Mouse (Mus musculus): ENCODE measurements around the gene Tfb1m. TPM values are rescaled to one million over a fixed set of nuclear protein-coding genes. Genes with fewer than 3 reads are reported as not detected.

The Tfb1m gene
- polyA plus RNA-seq, 1 experiment from 2014 or later = 8.5 TPM

DNA sequence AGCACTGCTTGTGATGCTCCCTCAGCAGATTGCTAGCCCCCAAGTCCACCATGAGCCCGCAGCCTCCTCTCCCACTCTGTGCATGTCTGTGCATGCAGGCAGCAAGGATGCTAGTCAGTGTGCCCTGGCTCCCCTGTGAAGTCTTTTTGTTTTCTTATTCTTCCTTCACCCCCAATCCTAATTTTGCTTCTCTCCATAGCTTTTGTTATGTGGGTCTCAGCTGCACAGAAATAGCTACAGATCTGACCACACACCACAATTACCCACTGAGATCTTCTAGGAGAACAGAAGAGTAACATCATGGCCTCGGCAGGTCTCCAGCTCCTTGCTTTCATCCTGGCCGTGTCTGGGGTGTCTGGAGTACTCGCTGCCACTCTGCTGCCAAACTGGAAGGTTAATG, 25.3 kb downstream of the Tfb1m start, which contains the start of gene Cldn20:
Gene Cldn20, plus strand, starts transcription at position 301 of the 400 bp plus-strand sequence.
- no peak within 1 kb of the TSS for H3K27ac ChIP-seq
- no peaks in the 10 kb centered on the region for H3K36me3 ChIP-seq (ENCODE audit: inconsistent target)
- no peaks in the 10 kb centered on the region for H3K79me2 ChIP-seq (ENCODE audit: inconsistent target)
- H3K4me3 ChIP-seq (ENCODE audit: inconsistent target) = no peak within 1 kb of the TSS
- 94% methylated on average over 4 of the region's 4 CpGs for WGBS (ENCODE audit: missing documents)

GRCm38 (mm10) chr17:3531641-3532040, 25.9 kb downstream of the Tfb1m start:
- Histone ChIP-seq H3K27ac (no peak overlapping the region), H3K36me3 (ENCODE audit: inconsistent target) (no peaks in the 10 kb centered on the region), H3K79me2 (ENCODE audit: inconsistent target) (no peaks in the 10 kb centered on the region), H3K4me3 (ENCODE audit: inconsistent target) (no peak overlapping the region)
- 88% methylated on average over 1 of the region's 1 CpGs for WGBS (ENCODE audit: missing documents)

- WGBS (ENCODE audit: missing documents) = 95% methylated on average over 7 of the region's 7 CpGs
- H3K4me3 ChIP-seq (ENCODE audit: inconsistent target) = no peak overlapping the region
- no peak overlapping the region for H3K27ac ChIP-seq
- no peaks in the 10 kb centered on the region for H3K79me2 ChIP-seq (ENCODE audit: inconsistent target)
- H3K36me3 ChIP-seq (ENCODE audit: inconsistent target) = no peaks in the 10 kb centered on the region
Observed at GRCm38 (mm10) chr17:3530549-3530948, 27.0 kb downstream of the Tfb1m start.

GRCm38 (mm10) chr17:3529523-3529922, 28.1 kb downstream of the Tfb1m start:
- H3K79me2 ChIP-seq (ENCODE audit: inconsistent target) = no peaks in the 10 kb centered on the region
- H3K4me3 ChIP-seq (ENCODE audit: inconsistent target) = no peak overlapping the region
- 90% methylated on average over 3 of the region's 3 CpGs for WGBS (ENCODE audit: missing documents)
- H3K27ac ChIP-seq = no peak overlapping the region
- no peaks in the 10 kb centered on the region for H3K36me3 ChIP-seq (ENCODE audit: inconsistent target)

DNA sequence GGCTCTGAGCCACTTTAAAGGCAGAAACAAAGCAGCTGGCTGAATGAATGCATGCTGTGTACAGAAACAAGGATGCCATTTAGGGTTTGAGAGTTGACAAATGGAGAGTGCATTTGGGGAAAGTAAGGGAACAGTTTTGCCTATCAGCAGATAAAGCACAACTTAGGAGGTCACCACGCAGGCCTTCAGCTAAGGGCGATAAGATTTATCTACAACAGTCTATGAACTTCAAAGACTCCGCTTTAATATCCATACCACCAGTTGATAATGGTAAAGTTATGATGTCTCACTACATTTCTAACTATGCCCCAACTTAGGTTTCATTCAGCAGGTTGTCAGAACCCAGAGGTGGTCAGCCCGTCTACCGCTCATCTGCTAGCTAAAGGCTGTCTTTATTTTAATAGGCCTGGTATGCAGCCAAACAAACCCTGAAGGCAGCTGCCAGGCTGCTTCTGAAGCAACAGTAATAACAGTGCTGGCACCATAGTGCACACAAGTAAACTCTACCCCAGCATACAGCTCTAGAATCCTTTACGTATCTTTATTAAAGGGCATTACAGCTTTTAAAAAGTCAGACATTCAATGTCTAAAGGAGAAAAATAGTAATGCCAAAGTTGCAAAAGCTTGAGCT, 29.6 kb downstream of the Tfb1m start:
- Histone ChIP-seq H3K79me2 (ENCODE audit: inconsistent target) (no peaks in the 10 kb centered on the region), H3K4me3 (ENCODE audit: inconsistent target) (no peak overlapping the region), H3K36me3 (ENCODE audit: inconsistent target) (no peaks in the 10 kb centered on the region), H3K27ac (no peak overlapping the region)
- 94% methylated on average over 6 of the region's 6 CpGs for WGBS (ENCODE audit: missing documents)

- H3K79me2 ChIP-seq (ENCODE audit: inconsistent target) = no peaks in the 10 kb centered on the region
- WGBS (ENCODE audit: missing documents) = 96% methylated on average over 5 of the region's 5 CpGs
- no peak overlapping the region for H3K27ac ChIP-seq
- no peaks in the 10 kb centered on the region for H3K36me3 ChIP-seq (ENCODE audit: inconsistent target)
- no peak overlapping the region for H3K4me3 ChIP-seq (ENCODE audit: inconsistent target)
Observed at GRCm38 (mm10) chr17:3520344-3520743, 37.2 kb downstream of the Tfb1m start.

DNA sequence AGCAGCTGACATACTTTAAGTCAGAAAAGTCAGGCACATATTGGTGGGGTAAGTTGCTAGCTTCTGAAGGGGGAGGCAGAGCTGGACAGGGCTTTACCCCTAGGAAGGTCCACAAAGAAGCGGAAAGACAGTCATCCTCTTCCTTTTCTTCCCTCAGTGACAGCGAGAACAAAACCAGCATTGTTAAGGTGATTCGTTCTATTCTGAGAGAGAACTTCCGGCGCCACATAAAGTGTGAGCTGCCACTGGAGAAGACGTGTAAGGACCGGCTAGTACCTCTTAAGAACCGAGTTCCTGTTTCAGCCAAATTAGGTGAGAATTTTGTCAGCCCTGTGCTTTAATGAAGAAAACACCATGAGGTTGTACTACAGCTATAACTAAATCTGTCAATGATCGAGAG, 41.2 kb downstream of the Tfb1m start:
- no peaks in the 10 kb centered on the region for H3K36me3 ChIP-seq (ENCODE audit: inconsistent target)
- H3K79me2 ChIP-seq (ENCODE audit: inconsistent target) = no peaks in the 10 kb centered on the region
- no peak overlapping the region for H3K4me3 ChIP-seq (ENCODE audit: inconsistent target)
- no peak overlapping the region for H3K27ac ChIP-seq
- WGBS (ENCODE audit: missing documents) = 82% methylated on average over 9 of the region's 9 CpGs

GRCm38 (mm10) chr17:3515851-3516250, 41.7 kb downstream of the Tfb1m start:
- WGBS (ENCODE audit: missing documents) = 89% methylated on average over 8 of the region's 8 CpGs
- Histone ChIP-seq H3K4me3 (ENCODE audit: inconsistent target) (no peak overlapping the region), H3K27ac (no peak overlapping the region), H3K79me2 (ENCODE audit: inconsistent target) (no peaks in the 10 kb centered on the region), H3K36me3 (ENCODE audit: inconsistent target) (no peaks in the 10 kb centered on the region)

GRCm38 (mm10) chr17:3514316-3514715, 43.3 kb downstream of the Tfb1m start:
- Histone ChIP-seq H3K4me3 (ENCODE audit: inconsistent target) (no peak overlapping the region), H3K79me2 (ENCODE audit: inconsistent target) (no peaks in the 10 kb centered on the region), H3K36me3 (ENCODE audit: inconsistent target) (no peaks in the 10 kb centered on the region), H3K27ac (no peak overlapping the region)
- WGBS (ENCODE audit: missing documents) = 94% methylated on average over 5 of the region's 5 CpGs

- Histone ChIP-seq H3K4me3 (ENCODE audit: inconsistent target) (no peak overlapping the region), H3K79me2 (ENCODE audit: inconsistent target) (no peaks in the 10 kb centered on the region), H3K27ac (no peak overlapping the region), H3K36me3 (ENCODE audit: inconsistent target) (no peaks in the 10 kb centered on the region)
- WGBS (ENCODE audit: missing documents) = 27% methylated on average over 1 of the region's 1 CpGs
Observed at GRCm38 (mm10) chr17:3509841-3510240, 47.7 kb downstream of the Tfb1m start.

- H3K4me3 ChIP-seq (ENCODE audit: inconsistent target) = no peak overlapping the region
- no peaks in the 10 kb centered on the region for H3K79me2 ChIP-seq (ENCODE audit: inconsistent target)
- no peak overlapping the region for H3K27ac ChIP-seq
- no peaks in the 10 kb centered on the region for H3K36me3 ChIP-seq (ENCODE audit: inconsistent target)
- 54% methylated on average over 8 of the region's 8 CpGs for WGBS (ENCODE audit: missing documents)
Observed at GRCm38 (mm10) chr17:3506508-3506907, 51.1 kb downstream of the Tfb1m start.

DNA sequence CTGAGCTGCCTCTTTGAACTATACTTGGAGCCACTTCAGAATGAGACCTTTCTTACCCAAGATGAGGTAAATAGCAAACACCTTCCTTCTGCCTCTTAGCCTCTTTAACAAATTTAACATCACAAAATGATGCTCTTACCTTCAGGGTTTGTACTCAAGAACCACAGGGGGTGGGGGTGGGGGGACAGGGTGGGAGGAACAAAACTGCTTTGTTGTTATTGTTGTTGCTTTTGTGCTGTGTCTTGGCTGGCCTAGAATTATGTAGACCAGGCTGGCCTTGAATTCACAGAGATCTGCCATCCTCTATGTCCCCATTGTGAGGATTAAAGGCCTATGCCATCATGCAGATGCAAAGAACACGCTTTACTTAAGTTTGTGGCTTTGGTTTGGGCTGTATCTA, 51.9 kb downstream of the Tfb1m start:
- H3K4me3 ChIP-seq (ENCODE audit: inconsistent target) = no peak overlapping the region
- 100% methylated on average over 1 of the region's 1 CpGs for WGBS (ENCODE audit: missing documents)
- no peak overlapping the region for H3K27ac ChIP-seq
- H3K36me3 ChIP-seq (ENCODE audit: inconsistent target) = no peaks in the 10 kb centered on the region
- no peaks in the 10 kb centered on the region for H3K79me2 ChIP-seq (ENCODE audit: inconsistent target)

DNA sequence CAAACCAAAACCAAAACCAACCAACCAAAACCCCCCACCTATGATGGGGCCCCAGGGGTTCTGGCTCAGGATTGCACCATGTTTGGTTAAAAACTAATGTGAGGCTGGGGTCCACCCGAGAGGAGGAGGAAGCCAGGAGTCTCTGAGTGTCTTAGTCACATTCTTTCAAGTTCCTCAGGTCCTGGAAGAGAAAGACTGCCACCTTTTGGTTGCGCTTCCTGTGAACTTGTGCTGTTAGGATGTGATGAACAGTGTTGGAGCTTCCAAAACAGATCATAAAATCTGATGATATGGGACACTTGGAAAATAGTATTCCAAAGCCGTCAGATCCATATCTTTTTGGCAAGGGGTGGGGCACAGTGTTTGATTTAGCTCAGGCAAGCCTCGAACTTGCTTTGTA, 56.6 kb downstream of the Tfb1m start:
- no peaks in the 10 kb centered on the region for H3K36me3 ChIP-seq (ENCODE audit: inconsistent target)
- WGBS (ENCODE audit: missing documents) = 79% methylated on average over 4 of the region's 4 CpGs
- H3K79me2 ChIP-seq (ENCODE audit: inconsistent target) = no peaks in the 10 kb centered on the region
- no peak overlapping the region for H3K27ac ChIP-seq
- no peak overlapping the region for H3K4me3 ChIP-seq (ENCODE audit: inconsistent target)

DNA sequence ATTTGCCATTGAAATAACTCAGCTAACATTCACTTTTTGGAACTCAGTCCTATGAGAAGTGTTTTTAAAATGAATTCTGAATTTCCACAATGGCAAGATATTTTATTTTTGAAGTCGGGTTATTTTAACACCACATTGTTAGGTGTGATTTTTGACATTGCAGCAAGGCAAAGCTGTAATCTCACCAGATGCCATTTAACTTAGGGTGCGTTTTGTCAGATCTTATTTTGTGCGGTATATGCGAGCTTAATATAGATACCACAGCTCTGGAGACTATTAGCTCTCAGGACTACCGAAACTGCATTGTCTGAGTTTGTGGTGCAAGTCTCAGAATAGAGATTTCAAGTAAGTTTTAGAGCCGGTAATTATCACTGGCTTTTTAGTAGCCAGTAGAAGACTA, 57.5 kb downstream of the Tfb1m start:
- no peak overlapping the region for H3K27ac ChIP-seq
- WGBS (ENCODE audit: missing documents) = 97% methylated on average over 6 of the region's 6 CpGs
- no peaks in the 10 kb centered on the region for H3K36me3 ChIP-seq (ENCODE audit: inconsistent target)

DNA sequence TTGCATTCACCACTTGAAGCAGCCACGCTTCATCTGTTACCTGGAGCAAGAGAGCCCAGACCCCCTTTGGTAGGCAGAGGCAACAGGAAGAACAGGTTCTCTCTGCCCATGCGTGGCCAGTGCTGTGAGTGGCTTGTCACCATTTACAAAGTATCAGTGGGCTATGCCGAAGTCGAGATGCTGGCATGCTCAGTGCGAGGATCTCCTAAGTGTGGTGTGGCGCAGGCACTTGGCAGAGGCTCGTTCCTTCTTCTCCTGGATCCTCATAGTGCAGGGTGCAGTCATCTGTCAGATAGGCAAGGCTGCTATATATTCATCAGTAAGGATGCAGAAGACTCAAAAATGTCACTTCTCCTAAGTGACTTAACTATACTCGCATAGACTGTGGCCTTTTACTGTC, 58.1 kb downstream of the Tfb1m start:
- Histone ChIP-seq H3K4me3 (ENCODE audit: inconsistent target) (no peak overlapping the region), H3K36me3 (ENCODE audit: inconsistent target) (no peaks in the 10 kb centered on the region), H3K79me2 (ENCODE audit: inconsistent target) (no peaks in the 10 kb centered on the region), H3K27ac (no peak overlapping the region)
- 88% methylated on average over 8 of the region's 8 CpGs for WGBS (ENCODE audit: missing documents)

More for the DNA sequence above, 57.5 kb downstream of the Tfb1m start:
- Histone ChIP-seq H3K4me3 (ENCODE audit: inconsistent target) (no peak overlapping the region), H3K79me2 (ENCODE audit: inconsistent target) (no peaks in the 10 kb centered on the region)

GRCm38 (mm10) chr17:3498580-3498979, 59.0 kb downstream of the Tfb1m start:
- H3K27ac ChIP-seq = no peak overlapping the region
- H3K79me2 ChIP-seq (ENCODE audit: inconsistent target) = no peaks in the 10 kb centered on the region
- WGBS (ENCODE audit: missing documents) = 93% methylated on average over 3 of the region's 3 CpGs
- no peaks in the 10 kb centered on the region for H3K36me3 ChIP-seq (ENCODE audit: inconsistent target)
- H3K4me3 ChIP-seq (ENCODE audit: inconsistent target) = no peak overlapping the region

All from macrophage (primary cell).